Mouse (Mus musculus): ENCODE measurements around the gene Cdrt4.

- no peak for TF ChIP-seq POLR2A (IDR thresholded peaks at IDR 0.05; ENCODE audit: borderline replicate concordance, control insufficient read depth, low read depth, low read length)
- TF ChIP-seq CTCF (IDR thresholded peaks at IDR 0.05; ENCODE audit: control insufficient read depth, insufficient read depth, low read length), result no peak
Observed at GRCm38 (mm10) chr11:62986578-62986977, 35.6 kb downstream of the Cdrt4 start.
